9 mouse cellular contexts compared by ENCODE assay signal in the genomic region with DNA sequence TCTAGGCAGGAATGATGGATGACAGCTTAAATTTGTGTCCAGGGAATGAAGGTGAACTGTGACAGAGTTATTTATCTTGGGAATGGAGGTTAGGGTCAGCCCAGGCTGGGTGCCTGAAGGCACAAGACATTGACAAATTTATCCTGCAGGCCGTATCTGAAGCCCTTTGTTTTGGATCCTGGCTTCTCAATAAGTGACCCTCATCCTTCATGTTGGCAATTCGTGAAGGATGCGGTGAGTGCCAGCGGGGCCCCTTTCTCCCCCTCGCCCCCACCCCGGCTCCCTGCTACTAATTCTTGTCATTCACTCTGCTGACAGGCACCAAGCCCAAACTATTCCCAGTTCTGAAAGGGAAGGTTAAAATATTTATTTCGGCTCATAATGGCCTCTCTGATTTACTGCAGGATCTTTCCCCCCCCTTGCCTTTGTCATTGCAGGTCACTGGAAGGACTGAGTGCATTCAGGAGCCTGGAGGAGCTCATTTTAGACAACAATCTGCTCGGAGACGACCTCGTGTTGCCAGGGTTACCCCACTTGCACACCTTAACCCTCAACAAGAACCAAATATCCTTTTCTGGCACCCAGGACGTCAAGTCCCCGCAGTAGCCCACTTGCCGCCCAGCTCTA.
A peak's percentile ranks its signal among the peaks of the same experiment; 100 is the strongest.
DNase-seq lines count a peak whose midpoint lies in the region; TF ChIP-seq lines count a peak whose summit lies in the region.
"Had no signal": no experiment of that assay in that cellular context is flagged by ENCODE, and none has a peak within 500 bp of the region (broad histone marks: within the 10 kb centered on the region; RNA-seq: fewer than 3 reads in every experiment).

No protein-coding gene starts in this region.

- DNase-seq in heart, adult 11 months, result peak; percentile 73
- DNase-seq in heart, adult 9 months (ENCODE audit: low spot score in 2 of 2), result no peak
- DNase-seq in embryo, embryonic 11 days, result peak; percentile 84
- peak; percentile 24 for DNase-seq in kidney, adult 11 months
- DNase-seq in retina, embryonic 14.5 days (ENCODE audit: low spot score), result no peak
- no peak for DNase-seq in left cerebral cortex, adult 8-10 months (ENCODE audit: low spot score in 2 of 2)
- no peak for DNase-seq in ovary, postnatal 14 days (ENCODE audit: low spot score)

- H3ac ChIP-seq in myocyte (ENCODE audit: control insufficient read depth, insufficient read length), result no peak overlapping the region

- no peaks in the 10 kb centered on the region for H3K36me3 ChIP-seq in myocyte (ENCODE audit: control insufficient read depth, insufficient read depth)
- H3K36me3 ChIP-seq: embryonic facial prominence, embryonic 13.5 days had no signal

- no peak overlapping the region for H3K4me3 ChIP-seq in myocyte
- H3K4me3 ChIP-seq: embryonic facial prominence, embryonic 13.5 days had no signal

- H3K4me2 ChIP-seq in myocyte (ENCODE audit: low read depth), result peak overlapping the region; percentile 22
- H3K4me2 ChIP-seq: embryonic facial prominence, embryonic 13.5 days had no signal

- H3K27me3 ChIP-seq in myocyte (ENCODE audit: control insufficient read depth, insufficient read depth, insufficient read length), result no peaks in the 10 kb centered on the region

- H3K79me2 ChIP-seq in myocyte (ENCODE audit: control insufficient read depth, insufficient read depth), result no peaks in the 10 kb centered on the region

- no peak for TF ChIP-seq POLR2A in myocyte (IDR thresholded peaks at IDR 0.05; ENCODE audit: insufficient read length, low read depth)

TF ChIP-seq in myocyte, 11 proteins besides CTCF, POLR2A, EP300 and RAD21:
- TF ChIP-seq POLR2AphosphoS2 (IDR thresholded peaks at IDR 0.05; ENCODE audit: insufficient read length, low read depth) (no peak), E2F4 (IDR thresholded peaks at IDR 0.05; ENCODE audit: insufficient read depth) (no peak), MYOD1 (IDR thresholded peaks at IDR 0.05; ENCODE audit: control insufficient read depth in 1 of 3, insufficient read length in 2 of 3, low read depth in 2 of 3) (no peak), SRF (IDR thresholded peaks at IDR 0.05; ENCODE audit: control insufficient read depth, insufficient read length, low read depth) (no peak), REST (IDR thresholded peaks at IDR 0.05; ENCODE audit: insufficient read depth, insufficient read length) (no peak), TCF12 (IDR thresholded peaks at IDR 0.05; ENCODE audit: insufficient read depth, poor library complexity, severe bottlenecking) (no peak), MYOG (IDR thresholded peaks at IDR 0.05; ENCODE audit: control insufficient read depth in 1 of 3, insufficient read depth in 1 of 3, insufficient read length in 2 of 3, low read depth in 2 of 3) (no peak), TCF3 (IDR thresholded peaks at IDR 0.05; ENCODE audit: insufficient read length, low read depth) (no peak), USF1 (IDR thresholded peaks at IDR 0.05; ENCODE audit: low read depth) (no peak)

Comparison
In these comparisons a context has a peak if more than half of its experiments do, and no peak if none do; other contexts are left out.
1. DNase-seq: peak in heart, adult 11 months (single experiment), embryo, embryonic 11 days (single experiment) and kidney, adult 11 months (single experiment); none in heart, adult 9 months (0 of 2), retina, embryonic 14.5 days (single experiment), left cerebral cortex, adult 8-10 months (0 of 2) and ovary, postnatal 14 days (single experiment).